7 mouse cellular contexts compared by ENCODE assay signal in genomic region chrX:106171106-106171852, GRCm38 (mm10). TPM values are rescaled to one million over a fixed set of nuclear protein-coding genes. Genes with fewer than 3 reads are reported as not detected.
DNase-seq lines count a peak whose midpoint lies in the region; ATAC-seq lines count a peak whose summit lies in the region.

No protein-coding gene starts in this region.

- H3K9ac ChIP-seq in embryonic facial prominence, embryonic 11.5 days (replicated peaks; ENCODE audit: low read length), result peak overlapping the region; percentile 28
- H3K9ac ChIP-seq in limb, embryonic 11.5 days (ENCODE audit: low read length), result 0 out of 2 replicates have a peak overlapping the region, but pooled peaks have one; percentile 18
- peak overlapping the region; percentile 21; the same call in 1 of the 2 replicates for H3K9ac ChIP-seq in midbrain, embryonic 14.5 days (replicated peaks; ENCODE audit: low read length)

- H3K4me1 ChIP-seq in embryonic facial prominence, embryonic 11.5 days (ENCODE audit: control insufficient read depth, insufficient read depth, low read length), result no peaks in the 10 kb centered on the region
- H3K4me1 ChIP-seq in limb, embryonic 11.5 days (ENCODE audit: control insufficient read depth, insufficient read depth, low read length), result no peaks in the 10 kb centered on the region
- H3K4me1 ChIP-seq in midbrain, embryonic 14.5 days (ENCODE audit: control insufficient read depth, insufficient read depth, low read length), result no peaks in the 10 kb centered on the region

- peak overlapping the region; percentile 18; the same call in 1 of the 2 replicates for H3K4me3 ChIP-seq in embryonic facial prominence, embryonic 11.5 days (ENCODE audit: low read depth, low read length)
- no peak overlapping the region for H3K4me3 ChIP-seq in limb, embryonic 11.5 days (ENCODE audit: low read depth, low read length)
- H3K4me3 ChIP-seq in midbrain, embryonic 14.5 days (replicated peaks; ENCODE audit: low read depth, low read length), result peak overlapping the region; percentile 13

- H3K27ac ChIP-seq in embryonic facial prominence, embryonic 11.5 days (replicated peaks; ENCODE audit: low read depth, low read length), result no peak overlapping the region
- H3K27ac ChIP-seq in limb, embryonic 11.5 days (replicated peaks; ENCODE audit: low read depth, low read length), result no peak overlapping the region
- no peak overlapping the region for H3K27ac ChIP-seq in midbrain, embryonic 14.5 days (replicated peaks; ENCODE audit: low read depth, low read length)

- no peaks in the 10 kb centered on the region for H3K27me3 ChIP-seq in embryonic facial prominence, embryonic 11.5 days (ENCODE audit: control insufficient read depth, insufficient read depth, low read length)
- no peaks in the 10 kb centered on the region for H3K27me3 ChIP-seq in limb, embryonic 11.5 days (ENCODE audit: control insufficient read depth, insufficient read depth, low read length)
- H3K27me3 ChIP-seq in midbrain, embryonic 14.5 days (ENCODE audit: control insufficient read depth, insufficient read depth, low read length), result no peaks in the 10 kb centered on the region

- H3K4me2 ChIP-seq in embryonic facial prominence, embryonic 11.5 days (ENCODE audit: low read depth, low read length), result peak overlapping the region; percentile 23
- peak overlapping the region; percentile 33; the same call in 1 of the 2 replicates for H3K4me2 ChIP-seq in limb, embryonic 11.5 days (ENCODE audit: low read depth, severe bottlenecking)
- H3K4me2 ChIP-seq in midbrain, embryonic 14.5 days (ENCODE audit: low read length), result peak overlapping the region; percentile 43

- H3K9me3 ChIP-seq in embryonic facial prominence, embryonic 11.5 days (replicated peaks; ENCODE audit: control insufficient read depth, low read length), result no peaks in the 10 kb centered on the region
- H3K9me3 ChIP-seq in limb, embryonic 11.5 days (ENCODE audit: control insufficient read depth, low read length), result no peaks in the 10 kb centered on the region
- no peaks in the 10 kb centered on the region for H3K9me3 ChIP-seq in midbrain, embryonic 14.5 days (ENCODE audit: control insufficient read depth, low read length)

- peak; percentile 82 for ATAC-seq in embryonic facial prominence, embryonic 11.5 days (replicated peaks; ENCODE audit: insufficient number of reproducible peaks, low FRiP score, low TSS enrichment, low read depth)
- peak; percentile 67; the same call in 1 of the 2 replicates for ATAC-seq in limb, embryonic 11.5 days (ENCODE audit: insufficient number of reproducible peaks, low FRiP score, low TSS enrichment, low read depth)
- peak; percentile 74; the same call in 1 of the 2 replicates for ATAC-seq in midbrain, embryonic 14.5 days (ENCODE audit: low FRiP score, low TSS enrichment)

- H3K36me3 ChIP-seq in embryonic facial prominence, embryonic 11.5 days (replicated peaks; ENCODE audit: control insufficient read depth, insufficient read depth, low read depth, low read length), result no peaks in the 10 kb centered on the region
- no peaks in the 10 kb centered on the region for H3K36me3 ChIP-seq in limb, embryonic 11.5 days (ENCODE audit: control insufficient read depth, insufficient read depth, low read length)
- H3K36me3 ChIP-seq in midbrain, embryonic 14.5 days (ENCODE audit: control insufficient read depth, insufficient read depth, low read length), result no peaks in the 10 kb centered on the region

- 27% methylated on average over 18 of the region's 18 CpGs for WGBS in embryonic facial prominence, embryonic 11.5 days
- 30% methylated on average over 18 of the region's 18 CpGs for WGBS in limb, embryonic 11.5 days
- WGBS in midbrain, embryonic 14.5 days, result 29% methylated on average over 18 of the region's 18 CpGs

- DNase-seq in adrenal gland, postnatal 14 days, result peak; percentile 80
- peak; percentile 82 for DNase-seq in embryonic facial prominence, embryonic 11.5 days (ENCODE audit: low spot score)
- DNase-seq in heart, adult 18-20 months, result peak; percentile 63 to 80
- DNase-seq in kidney, adult 18-20 months, result peak; percentile 69
- peak; percentile 80 for DNase-seq in limb, embryonic 11.5 days (ENCODE audit: low spot score)
- DNase-seq in midbrain, embryonic 14.5 days, result peak; percentile 88
- peak; percentile 40 to 65 for DNase-seq in spleen, adult 18-20 months

RNA-seq across cellular contexts. Expression of gene Pgk1, which starts 15.6 kb away (rescaled TPM):
- total RNA-seq in adrenal gland, postnatal 14 days (2021), result 400 and 401 TPM in 2 replicates
- 438 and 455 TPM in 2 replicates for polyA plus RNA-seq in embryonic facial prominence, embryonic 11.5 days (2014; fragmentation: Nextera tagmentation; extraction: Ambion mirVana)
- 100 to 1,000 TPM; 458 to 480 TPM for total RNA-seq in heart, adult 18-20 months (2021)
- 418 and 465 TPM in 2 replicates for polyA plus RNA-seq in limb, embryonic 11.5 days (2014; fragmentation: Nextera tagmentation; extraction: Ambion mirVana)
- polyA plus RNA-seq in midbrain, embryonic 14.5 days (2014; fragmentation: Nextera tagmentation; extraction: Ambion mirVana), result 243 and 266 TPM in 2 replicates

RNA-seq across cellular contexts. Expression of gene Tlr13, which starts 28.3 kb away (rescaled TPM):
- 1.1 and 1.8 TPM in 2 replicates for total RNA-seq in adrenal gland, postnatal 14 days (2021)
- 0.36 and 0.38 TPM in 2 replicates for polyA plus RNA-seq in embryonic facial prominence, embryonic 11.5 days (2014; fragmentation: Nextera tagmentation; extraction: Ambion mirVana)
- 1 to 10 TPM; 1.0 to 1.1 TPM for total RNA-seq in heart, adult 18-20 months (2021)
- 0.14 and 0.19 TPM in 2 replicates for polyA plus RNA-seq in limb, embryonic 11.5 days (2014; fragmentation: Nextera tagmentation; extraction: Ambion mirVana)
- 0.13 and 0.41 TPM in 2 replicates for polyA plus RNA-seq in midbrain, embryonic 14.5 days (2014; fragmentation: Nextera tagmentation; extraction: Ambion mirVana)

RNA-seq across cellular contexts. Expression of gene Taf9b, which starts 49.7 kb away (rescaled TPM):
- total RNA-seq in adrenal gland, postnatal 14 days (2021), result 17.6 and 17.7 TPM in 2 replicates
- polyA plus RNA-seq in embryonic facial prominence, embryonic 11.5 days (2014; fragmentation: Nextera tagmentation; extraction: Ambion mirVana), result 11.6 and 13.3 TPM in 2 replicates
- 10 to 100 TPM in 1 of 2 experiments, 1 to 10 TPM in 1; 6.9 to 10.7 TPM for total RNA-seq in heart, adult 18-20 months (2021)
- polyA plus RNA-seq in limb, embryonic 11.5 days (2014; fragmentation: Nextera tagmentation; extraction: Ambion mirVana), result 8.2 and 10.8 TPM in 2 replicates
- polyA plus RNA-seq in midbrain, embryonic 14.5 days (2014; fragmentation: Nextera tagmentation; extraction: Ambion mirVana), result 15.0 and 18.2 TPM in 2 replicates
